Mouse (Mus musculus) heart, embryonic 15.5 days (tissue): ENCODE data around the gene Brinp2. TPM values are rescaled to one million over a fixed set of nuclear protein-coding genes. Genes with fewer than 3 reads are reported as not detected.

ENCODE experiments used
- ATAC-seq: fragments of 200-750 bp; cut with Nextera tagmentation; replicated peaks from 2 replicates; pipeline ENCODE4 v1.8.0; 2017; ENCODE audit warnings: low read depth, moderate TSS enrichment; ENCODE audit not compliant: insufficient number of reproducible peaks, insufficient read depth, low FRiP score
- H3K27ac ChIP-seq: fragments of 300-500 bp; sonication (generic); 2 replicates; pipeline ENCODE4 v1.5.1; 2015; ENCODE audit warnings: mild to moderate bottlenecking, inconsistent platforms
- H3K27me3 ChIP-seq: fragments of 300-500 bp; sonication (generic); 2 replicates; pipeline ENCODE4 v1.6.1; 2015; ENCODE audit warnings: inconsistent platforms
- H3K36me3 ChIP-seq: fragments of 300-500 bp; sonication (generic); 2 replicates; pipeline ENCODE4 v1.6.1; 2015; ENCODE audit warnings: mild to moderate bottlenecking, inconsistent platforms
- H3K4me1 ChIP-seq: fragments of 300-500 bp; sonication (generic); replicated peaks from 2 replicates; pipeline ENCODE4 v1.6.1; 2015; ENCODE audit warnings: inconsistent platforms
- H3K4me2 ChIP-seq: fragments of 300-500 bp; sonication (generic); 2 replicates; pipeline ENCODE4 v1.6.1; 2015; ENCODE audit warnings: inconsistent platforms, mild to moderate bottlenecking, moderate library complexity
- H3K4me3 ChIP-seq: fragments of 300-500 bp; sonication (generic); 2 replicates; pipeline ENCODE4 v1.5.1; 2015; ENCODE audit warnings: mild to moderate bottlenecking, inconsistent platforms
- H3K9ac ChIP-seq: fragments of 300-500 bp; sonication (generic); 2 replicates; pipeline ENCODE4 v1.6.1; 2015; ENCODE audit warnings: mild to moderate bottlenecking, inconsistent platforms
- H3K9me3 ChIP-seq: fragments of 300-500 bp; sonication (generic); replicated peaks from 2 replicates; pipeline ENCODE4 v1.6.1; 2016; ENCODE audit warnings: inconsistent platforms
- WGBS: fragments of 180-500 bp; shearing (Covaris S2); methylation state at CpG from one replicate; pipeline ENCODE4 v1.1.7; 2015; ENCODE audit warnings: mixed read lengths; 5-methylcytosine and 5-hydroxymethylcytosine counted together
- polyA plus RNA-seq: library from polyadenylated mRNA; unstranded; fragments of >200 nt; fragmentation: Nextera tagmentation; extraction: Ambion mirVana; gene quantifications from 2 replicates; pipeline ENCODE4 v1.2.1, GENCODE M21; 2015

Gene Brinp2
- polyA plus RNA-seq, 1 experiment from 2014 or later = 0.34 TPM

DNA sequence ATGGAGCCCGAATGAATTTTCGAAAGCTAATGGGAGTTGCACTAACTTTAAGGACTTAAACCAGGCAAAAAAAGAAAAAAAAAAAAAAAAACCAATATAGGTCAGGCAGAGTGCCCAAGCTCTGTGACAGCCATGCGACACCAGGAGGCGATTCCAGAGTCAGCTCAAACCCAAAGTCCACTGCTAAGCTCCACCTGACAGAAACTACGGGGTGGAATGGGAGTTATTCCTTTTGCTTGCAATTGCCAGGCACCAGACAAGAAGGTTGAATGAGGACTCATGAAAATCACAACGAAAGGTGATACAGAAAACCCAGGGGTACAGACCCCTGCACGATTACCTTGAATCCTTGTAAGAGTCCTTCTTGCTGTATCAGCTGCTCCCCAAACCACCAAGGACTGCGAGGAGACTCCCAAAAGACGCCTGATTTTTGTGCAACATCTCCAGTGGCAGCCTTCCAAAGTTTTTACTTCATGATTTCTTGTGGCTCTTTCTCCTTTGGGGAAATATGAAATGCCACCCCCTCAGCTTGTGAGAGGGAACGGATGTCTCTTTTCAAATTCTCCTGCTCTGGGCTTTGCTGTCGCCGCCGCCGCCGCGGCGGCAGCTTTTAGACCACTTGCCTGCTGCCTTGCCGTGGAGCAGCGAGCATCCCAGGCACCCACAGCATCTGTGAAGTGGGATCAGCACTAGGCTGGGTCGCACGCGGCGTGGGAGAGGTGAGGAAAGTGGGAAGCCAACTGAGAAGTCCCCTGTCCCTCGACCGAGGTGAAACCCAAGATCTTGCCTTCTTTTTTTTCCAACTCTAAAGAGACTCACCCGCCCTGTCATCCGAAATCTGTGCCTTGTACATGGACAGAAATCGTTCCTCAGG lies 712 bp downstream of the Brinp2 start:
- Histone ChIP-seq H3K27me3 (peaks cover 65% of the 10 kb centered on the region), H3K36me3 (no peaks in the 10 kb centered on the region), H3K9me3 (no peaks in the 10 kb centered on the region), H3K9ac (peak overlapping the region; percentile 26; the same call in 1 of the 2 replicates), H3K4me2 (peak overlapping the region; percentile 83), H3K4me3 (peak overlapping the region; percentile 57), H3K27ac (no peak overlapping the region), H3K4me1 (peaks cover 13% of the 10 kb centered on the region)
- 11% methylated on average over 28 of the region's 28 CpGs for WGBS
- no peak for ATAC-seq

DNA sequence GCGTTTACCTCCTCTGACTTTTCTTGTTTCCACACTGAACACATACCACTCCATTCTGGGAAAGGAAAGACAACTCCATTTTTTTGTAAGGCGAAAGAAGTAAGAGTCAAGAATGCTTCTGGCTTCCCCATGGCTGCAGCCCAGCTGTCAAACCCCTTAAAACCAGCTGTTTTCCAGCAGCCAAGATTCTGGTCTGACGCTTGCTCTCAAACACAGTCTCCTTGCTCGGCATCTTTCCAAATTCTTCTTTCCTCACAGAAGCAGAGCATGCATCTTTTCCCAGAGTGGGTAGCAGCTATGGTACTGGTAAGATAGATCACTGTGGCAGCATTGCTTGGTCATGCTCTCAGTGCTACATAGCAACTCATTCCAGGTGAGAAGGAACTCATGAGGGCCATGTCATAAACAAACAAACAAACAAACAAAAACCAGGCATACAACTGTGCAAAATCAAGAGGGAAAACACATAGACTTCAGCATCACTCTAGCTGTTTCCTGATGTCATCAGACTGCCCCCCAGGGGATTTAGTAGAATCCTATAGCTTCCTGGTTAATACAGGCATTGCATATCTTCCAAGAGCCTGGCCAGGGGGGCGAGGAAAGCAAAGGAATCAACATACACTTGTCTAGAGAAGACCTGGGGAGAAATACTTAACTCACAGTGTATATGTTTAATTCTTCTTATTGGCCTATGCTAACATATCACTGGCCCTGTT lies 2.3 kb downstream of the Brinp2 start:
- Histone ChIP-seq H3K9me3 (no peaks in the 10 kb centered on the region), H3K4me1 (peaks cover 13% of the 10 kb centered on the region), H3K27me3 (peaks cover 52% of the 10 kb centered on the region), H3K9ac (no peak overlapping the region), H3K4me3 (no peak overlapping the region), H3K27ac (no peak overlapping the region), H3K36me3 (no peaks in the 10 kb centered on the region), H3K4me2 (no peak overlapping the region)
- WGBS = 64% methylated on average over 5 of the region's 5 CpGs
- ATAC-seq = no peak

DNA sequence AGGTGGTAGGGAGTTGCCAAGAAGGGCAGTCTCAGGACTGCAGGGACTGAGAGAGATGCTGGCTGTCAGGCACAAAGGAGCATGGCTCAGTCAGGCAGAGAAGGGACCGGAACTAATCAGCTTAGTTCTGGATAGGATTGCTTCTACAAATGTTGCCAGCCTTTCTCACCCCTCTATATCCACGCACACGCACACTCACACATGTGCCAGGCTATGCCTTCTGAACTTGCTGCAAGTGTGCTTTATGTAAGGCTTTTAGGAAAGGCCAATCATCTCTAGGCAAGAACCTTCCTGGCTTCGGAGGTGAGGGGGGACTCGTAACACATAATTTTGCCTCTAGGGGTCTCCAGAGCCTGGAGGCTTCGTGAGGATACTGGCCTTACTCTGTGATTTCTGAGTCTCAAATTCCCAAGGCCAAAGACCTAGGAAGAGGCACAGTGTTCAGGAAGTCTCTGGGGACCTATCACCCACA lies 12.8 kb downstream of the Brinp2 start:
- no peaks in the 10 kb centered on the region for H3K27me3 ChIP-seq
- 45% methylated on average over 6 of the region's 6 CpGs for WGBS
- H3K9ac ChIP-seq = no peak overlapping the region
- H3K4me3 ChIP-seq = no peak overlapping the region
- H3K4me2 ChIP-seq = no peak overlapping the region
- no peaks in the 10 kb centered on the region for H3K4me1 ChIP-seq
- no peak overlapping the region for H3K27ac ChIP-seq
- no peaks in the 10 kb centered on the region for H3K36me3 ChIP-seq
- H3K9me3 ChIP-seq = no peaks in the 10 kb centered on the region
- ATAC-seq = no peak

DNA sequence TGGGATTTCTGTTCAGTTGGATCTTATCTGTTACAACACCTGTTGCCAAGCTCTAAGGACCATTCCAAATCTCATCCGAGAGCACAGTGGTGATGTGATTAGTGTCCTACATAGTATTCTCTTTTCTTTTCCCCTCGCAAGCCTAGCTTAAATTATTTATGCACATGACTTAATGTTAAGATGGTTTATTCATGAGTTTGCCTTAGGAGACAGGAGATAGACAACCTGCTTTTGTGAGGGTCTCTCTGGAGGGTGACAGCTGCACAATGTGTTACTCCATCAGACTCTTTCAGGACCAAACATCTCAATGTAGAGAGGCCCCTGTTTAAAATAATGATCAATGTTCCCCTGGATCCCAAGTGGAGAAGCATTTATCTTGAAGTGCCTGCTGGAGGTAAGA lies 27.3 kb downstream of the Brinp2 start:
- H3K4me3 ChIP-seq = no peak overlapping the region
- no peaks in the 10 kb centered on the region for H3K27me3 ChIP-seq
- no peaks in the 10 kb centered on the region for H3K4me1 ChIP-seq
- no peaks in the 10 kb centered on the region for H3K9me3 ChIP-seq
- H3K36me3 ChIP-seq = no peaks in the 10 kb centered on the region
- H3K9ac ChIP-seq = no peak overlapping the region
- ATAC-seq = no peak
- H3K4me2 ChIP-seq = no peak overlapping the region
- H3K27ac ChIP-seq = no peak overlapping the region
- WGBS = 75% methylated on average over 2 of the region's 2 CpGs

DNA sequence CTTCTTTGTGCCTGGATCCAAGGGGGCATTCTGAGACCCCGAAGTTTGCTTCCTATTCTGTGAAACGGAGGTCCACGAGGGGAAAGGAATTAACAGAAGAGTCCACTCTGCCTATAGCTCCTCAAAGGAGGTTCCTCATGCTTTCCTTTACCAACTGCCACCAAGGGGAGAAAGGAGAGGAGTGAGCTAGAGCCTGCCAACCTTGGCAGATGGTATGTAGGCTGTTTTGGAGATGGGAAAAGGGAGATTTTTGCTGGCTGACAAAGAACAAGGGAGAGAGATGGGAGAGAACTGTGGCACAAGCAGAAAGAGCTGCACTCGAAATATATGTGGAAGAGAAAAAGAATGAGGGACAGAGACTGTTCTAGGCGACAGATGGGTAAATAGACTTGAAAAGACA lies 28.0 kb downstream of the Brinp2 start:
- no peak for ATAC-seq
- Histone ChIP-seq H3K9me3 (no peaks in the 10 kb centered on the region), H3K4me3 (no peak overlapping the region), H3K4me1 (no peaks in the 10 kb centered on the region), H3K36me3 (no peaks in the 10 kb centered on the region), H3K27ac (no peak overlapping the region), H3K9ac (no peak overlapping the region), H3K4me2 (no peak overlapping the region), H3K27me3 (no peaks in the 10 kb centered on the region)
- 75% methylated on average over 5 of the region's 5 CpGs for WGBS

DNA sequence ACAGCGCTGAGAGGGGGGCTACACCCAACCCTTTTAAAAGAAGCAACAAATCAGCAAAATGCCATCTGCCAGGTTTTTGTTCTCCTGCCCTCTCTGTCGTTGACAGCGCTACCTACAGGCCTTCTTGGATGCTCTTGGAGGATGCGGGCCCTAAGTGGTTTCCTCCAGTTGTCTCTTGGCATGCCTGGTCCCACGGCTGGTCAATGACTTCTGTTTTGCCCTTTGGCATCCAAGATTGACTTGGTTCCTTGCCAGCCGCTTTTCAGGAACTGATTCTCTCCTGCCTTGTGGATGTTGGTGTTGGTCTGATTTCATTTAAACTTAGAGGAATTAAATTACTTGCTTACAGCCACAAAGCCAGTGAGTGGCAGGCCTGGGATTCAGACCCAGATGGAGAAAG lies 32.8 kb downstream of the Brinp2 start:
- no peaks in the 10 kb centered on the region for H3K27me3 ChIP-seq
- H3K4me2 ChIP-seq = no peak overlapping the region
- no peaks in the 10 kb centered on the region for H3K9me3 ChIP-seq
- no peaks in the 10 kb centered on the region for H3K4me1 ChIP-seq
- 76% methylated on average over 6 of the region's 6 CpGs for WGBS
- H3K36me3 ChIP-seq = no peaks in the 10 kb centered on the region
- no peak overlapping the region for H3K27ac ChIP-seq
- H3K9ac ChIP-seq = no peak overlapping the region
- no peak overlapping the region for H3K4me3 ChIP-seq
- ATAC-seq = no peak

DNA sequence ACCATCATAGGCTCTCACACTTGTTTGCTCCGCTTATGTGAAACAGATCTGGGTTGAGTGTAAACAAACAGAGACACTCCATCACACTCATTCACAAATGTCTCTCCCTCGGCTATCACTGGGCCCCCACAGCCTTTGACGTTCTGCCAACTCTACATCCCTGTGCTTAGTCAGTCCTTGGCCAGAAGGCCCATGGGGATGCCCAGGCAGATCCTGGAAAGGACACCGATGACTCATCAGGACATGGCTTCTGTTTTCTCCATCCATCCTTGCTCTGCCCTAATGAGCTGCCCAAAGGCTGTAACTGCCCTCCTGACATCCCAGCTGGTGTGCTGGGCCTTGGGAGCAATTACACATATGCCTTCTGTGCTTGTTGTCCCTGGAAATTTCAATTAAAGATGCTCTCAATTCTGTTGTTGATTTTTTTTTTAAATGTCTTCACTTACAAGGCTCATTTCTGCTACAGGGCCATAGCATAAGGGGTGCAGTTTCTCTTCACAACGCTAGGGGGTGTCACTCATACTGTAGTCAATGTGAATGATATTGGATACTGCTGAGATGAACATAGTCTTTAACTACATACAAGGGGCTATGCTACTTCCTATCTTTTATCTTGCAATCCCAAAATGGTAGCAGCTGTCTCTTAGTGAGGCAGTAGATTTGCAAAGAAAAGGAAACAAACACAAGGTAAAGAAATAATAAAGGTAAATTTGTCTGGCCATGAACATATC lies 45.5 kb downstream of the Brinp2 start:
- 52% methylated on average over 5 of the region's 5 CpGs for WGBS
- Histone ChIP-seq H3K36me3 (no peaks in the 10 kb centered on the region), H3K4me1 (no peaks in the 10 kb centered on the region), H3K27ac (no peak overlapping the region), H3K4me3 (no peak overlapping the region), H3K4me2 (no peak overlapping the region), H3K27me3 (no peaks in the 10 kb centered on the region), H3K9me3 (no peaks in the 10 kb centered on the region), H3K9ac (no peak overlapping the region)
- no peak for ATAC-seq

DNA sequence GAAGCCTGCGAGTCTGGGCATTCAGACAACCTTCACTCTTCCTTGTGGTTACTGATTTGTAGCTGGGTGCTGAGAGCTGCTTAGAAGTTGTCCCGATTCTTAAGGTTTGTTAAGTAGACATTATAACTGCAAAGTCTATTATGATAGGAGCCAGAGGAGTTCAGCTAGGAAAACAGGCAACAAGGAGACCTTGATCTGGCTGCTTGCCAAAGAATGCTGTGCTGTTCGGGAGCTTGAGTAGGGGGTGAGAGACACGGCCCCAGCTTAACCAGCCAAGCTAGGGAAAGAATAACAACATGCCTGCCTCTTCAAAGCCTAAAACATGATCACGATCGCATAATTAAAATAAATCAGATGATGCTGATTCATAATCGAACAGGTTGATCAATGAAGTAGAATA lies 59.1 kb downstream of the Brinp2 start:
- peak; percentile 30; the same call in 1 of the 2 replicates for ATAC-seq
- 31% methylated on average over 7 of the region's 7 CpGs for WGBS
- Histone ChIP-seq H3K9me3 (no peaks in the 10 kb centered on the region), H3K9ac (no peak overlapping the region), H3K27ac (no peak overlapping the region), H3K4me3 (no peak overlapping the region), H3K4me1 (peaks cover 25% of the 10 kb centered on the region), H3K4me2 (peak overlapping the region; percentile 34), H3K27me3 (no peaks in the 10 kb centered on the region; the same call in 1 of the 2 replicates), H3K36me3 (no peaks in the 10 kb centered on the region)

DNA sequence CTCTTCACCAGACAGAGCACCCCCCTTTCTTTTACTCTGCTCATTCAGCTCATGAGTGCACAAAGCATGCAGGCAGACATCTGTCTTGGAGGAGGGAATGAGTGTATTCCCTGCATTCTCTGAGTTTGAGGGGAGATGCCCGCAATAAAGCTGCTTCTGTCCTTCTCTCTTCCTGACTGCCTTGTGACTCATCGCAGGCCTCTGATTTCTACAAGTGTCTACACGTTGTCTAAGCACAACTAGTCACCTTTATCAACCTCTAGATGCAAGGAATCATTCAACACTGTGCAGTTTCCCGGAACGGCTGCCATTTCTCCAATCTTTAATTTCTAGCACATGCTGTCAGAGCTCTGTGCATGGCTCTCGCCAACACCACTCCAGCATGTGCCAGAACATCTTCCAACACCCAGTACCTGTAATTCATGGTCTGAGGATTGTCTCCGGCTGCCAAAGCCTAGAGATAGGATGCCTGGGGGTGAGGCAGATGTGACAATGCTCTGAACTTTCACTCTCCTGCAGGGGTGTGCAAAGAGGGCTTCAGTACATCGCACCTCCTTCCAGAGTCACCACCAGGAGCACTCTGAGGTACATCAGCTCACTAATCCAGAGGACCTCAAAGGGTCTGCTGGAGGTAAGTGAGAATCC lies 59.7 kb downstream of the Brinp2 start:
- H3K27ac ChIP-seq = no peak overlapping the region
- H3K36me3 ChIP-seq = no peaks in the 10 kb centered on the region
- no peaks in the 10 kb centered on the region; the same call in 1 of the 2 replicates for H3K27me3 ChIP-seq
- H3K9me3 ChIP-seq = no peaks in the 10 kb centered on the region
- no peak overlapping the region for H3K9ac ChIP-seq
- peak; percentile 52 for ATAC-seq
- 31% methylated on average over 8 of the region's 8 CpGs for WGBS
- H3K4me2 ChIP-seq = peak overlapping the region; percentile 34
- no peak overlapping the region for H3K4me3 ChIP-seq
- H3K4me1 ChIP-seq = peaks cover 25% of the 10 kb centered on the region

DNA sequence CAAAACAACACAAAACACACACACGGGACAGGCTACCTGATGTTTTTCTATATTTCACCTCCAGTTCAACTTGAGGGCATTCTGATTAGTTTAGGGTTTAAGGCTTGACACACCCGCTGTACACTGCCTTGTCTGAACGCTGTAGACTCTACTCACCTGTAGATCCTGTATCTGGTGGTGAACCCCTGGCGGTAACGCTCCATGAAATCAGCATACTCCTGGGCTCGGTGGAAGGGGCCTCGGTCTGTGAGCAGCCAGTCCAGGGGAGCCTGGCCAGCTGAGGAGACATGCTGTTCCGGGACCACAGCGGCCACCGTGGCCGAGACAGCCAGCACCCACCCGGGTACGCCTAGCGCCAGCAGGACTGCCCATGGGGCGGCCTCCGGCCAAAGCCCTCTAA lies 60.9 kb downstream of the Brinp2 start:
- 51% methylated on average over 16 of the region's 16 CpGs for WGBS
- Histone ChIP-seq H3K36me3 (no peaks in the 10 kb centered on the region), H3K27ac (no peak overlapping the region), H3K27me3 (no peaks in the 10 kb centered on the region; the same call in 1 of the 2 replicates), H3K9ac (no peak overlapping the region), H3K4me1 (peaks cover 27% of the 10 kb centered on the region), H3K4me2 (no peak overlapping the region), H3K4me3 (no peak overlapping the region), H3K9me3 (no peaks in the 10 kb centered on the region)
- ATAC-seq = no peak

DNA sequence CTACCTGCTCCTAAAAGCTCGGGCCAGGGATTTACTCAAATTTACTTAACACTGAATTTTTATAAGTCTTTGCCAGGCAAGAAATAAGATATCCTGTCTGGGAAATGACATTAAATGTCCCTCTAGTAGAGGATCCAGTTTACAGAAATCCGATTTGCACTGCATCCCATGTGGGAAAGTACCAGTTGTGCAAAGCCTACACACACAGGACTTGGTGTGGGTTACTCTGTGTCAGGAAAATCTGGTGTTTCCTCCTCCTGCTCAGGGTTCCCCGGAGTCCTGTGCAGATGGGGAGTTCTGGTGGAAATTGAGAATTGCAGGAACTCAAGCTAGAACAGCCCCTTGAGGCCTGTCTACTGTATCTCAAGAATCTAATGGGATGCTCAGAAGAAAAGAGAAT lies 70.9 kb downstream of the Brinp2 start:
- no peak for ATAC-seq
- WGBS = 76% methylated on average over 3 of the region's 3 CpGs
- no peak overlapping the region for H3K27ac ChIP-seq

More for the DNA sequence above, 70.9 kb downstream of the Brinp2 start:
- Histone ChIP-seq H3K36me3 (no peaks in the 10 kb centered on the region), H3K9ac (no peak overlapping the region), H3K4me1 (no peaks in the 10 kb centered on the region), H3K27me3 (no peaks in the 10 kb centered on the region), H3K9me3 (no peaks in the 10 kb centered on the region), H3K4me2 (no peak overlapping the region), H3K4me3 (no peak overlapping the region)
